Mouse (Mus musculus): ENCODE results near the gene Gamt.

- TF ChIP-seq CTCF (IDR thresholded peaks at IDR 0.05; ENCODE audit: extremely low read depth, insufficient read depth, insufficient read length, insufficient replicate concordance) (no peak), POLR2A (IDR thresholded peaks at IDR 0.05; ENCODE audit: low read depth, low read length) (no peak)
Measured at GRCm38 (mm10) chr10:80220676-80221075, 40.1 kb downstream of the Gamt start.

Data from spleen, adult 2 months (tissue).